In the genomic region with DNA sequence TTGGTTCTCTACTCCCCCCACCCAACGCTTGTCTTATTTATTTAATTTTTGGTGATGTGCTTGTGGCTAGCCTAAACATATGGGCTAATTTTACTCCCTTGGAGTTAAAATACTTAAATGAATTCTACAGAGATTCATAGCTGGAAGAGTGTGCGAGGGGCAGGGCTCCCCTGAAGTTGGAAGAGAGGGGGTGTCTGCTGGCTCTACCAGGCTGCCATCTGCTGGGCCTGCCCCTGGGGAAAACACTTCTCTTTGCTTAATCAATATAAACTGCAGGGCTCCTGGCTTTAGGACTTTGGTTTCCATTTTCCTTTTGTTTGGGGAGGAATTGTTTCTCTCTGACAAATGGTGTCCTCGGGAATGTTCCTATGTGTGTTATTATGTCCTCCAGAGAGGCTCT, we compare ENCODE assay signal across 21 mouse cellular contexts.
DNase-seq lines count a peak whose midpoint lies in the region; ATAC-seq lines count a peak whose summit lies in the region.
"Had no signal": no experiment of that assay in that cellular context is flagged by ENCODE, and none has a peak within 500 bp of the region (broad histone marks: within the 10 kb centered on the region; RNA-seq: fewer than 3 reads in every experiment).

No protein-coding gene starts in this region.

- no peak overlapping the region for H3K4me3 ChIP-seq in forebrain, embryonic 14.5 days (ENCODE audit: low read depth, low read length)
- no peak overlapping the region for H3K4me3 ChIP-seq in forebrain, embryonic 15.5 days
- H3K4me3 ChIP-seq in hindbrain, embryonic 13.5 days, result no peak overlapping the region
- no peak overlapping the region for H3K4me3 ChIP-seq in neural tube, embryonic 12.5 days
- H3K4me3 ChIP-seq: kidney, embryonic 15.5 days; limb, embryonic 13.5 days; lung, embryonic 15.5 days; midbrain, embryonic 10.5 days had no signal

- H3K27ac ChIP-seq in forebrain, embryonic 14.5 days (ENCODE audit: low read depth, low read length), result 0 out of 2 replicates have a peak overlapping the region, but pooled peaks have one; percentile 21
- H3K27ac ChIP-seq in forebrain, embryonic 15.5 days (replicated peaks), result no peak overlapping the region
- peak overlapping the region; percentile 48 for H3K27ac ChIP-seq in hindbrain, embryonic 13.5 days
- H3K27ac ChIP-seq in neural tube, embryonic 12.5 days, result no peak overlapping the region
- H3K27ac ChIP-seq: kidney, embryonic 15.5 days; limb, embryonic 13.5 days; liver, embryonic 14.5 days; lung, embryonic 15.5 days; midbrain, embryonic 10.5 days; stomach, postnatal 0 days had no signal

- no peaks in the 10 kb centered on the region for H3K4me1 ChIP-seq in forebrain, embryonic 14.5 days (ENCODE audit: control insufficient read depth, insufficient read depth, low read length)
- H3K4me1 ChIP-seq in forebrain, embryonic 15.5 days, result peaks cover 14% of the 10 kb centered on the region
- H3K4me1 ChIP-seq in hindbrain, embryonic 13.5 days (replicated peaks), result peaks cover 24% of the 10 kb centered on the region
- H3K4me1 ChIP-seq in neural tube, embryonic 12.5 days, result peaks cover 9% of the 10 kb centered on the region; the same call in 1 of the 2 replicates
- H3K4me1 ChIP-seq: kidney, embryonic 15.5 days; limb, embryonic 13.5 days; lung, embryonic 15.5 days had no signal

- WGBS in forebrain, embryonic 14.5 days, result 46% methylated on average over 3 of the region's 3 CpGs
- 45% methylated on average over 3 of the region's 3 CpGs for WGBS in forebrain, embryonic 15.5 days
- WGBS in hindbrain, embryonic 13.5 days, result 23% methylated on average over 3 of the region's 3 CpGs
- WGBS in neural tube, embryonic 12.5 days, result 37% methylated on average over 3 of the region's 3 CpGs

- DNase-seq in forebrain, embryonic 14.5 days (ENCODE audit: low spot score), result peak; percentile 27
- DNase-seq in left cerebral cortex, postnatal 4 days, result peak; percentile 53
- no peak for DNase-seq in left cerebral cortex, postnatal 14 days (ENCODE audit: low spot score in 2 of 2)
- DNase-seq: adrenal gland, postnatal 14 days; cerebellum, adult 11-12 months; gastrocnemius, postnatal 14 days; heart, postnatal 10 days; lung, postnatal 4 days; right cerebral cortex, adult 18-20 months had no signal

- no peaks in the 10 kb centered on the region for H3K9me3 ChIP-seq in forebrain, embryonic 14.5 days (replicated peaks; ENCODE audit: control insufficient read depth, low read length)
- no peaks in the 10 kb centered on the region for H3K9me3 ChIP-seq in forebrain, embryonic 15.5 days
- no peaks in the 10 kb centered on the region for H3K9me3 ChIP-seq in hindbrain, embryonic 13.5 days
- no peaks in the 10 kb centered on the region for H3K9me3 ChIP-seq in neural tube, embryonic 12.5 days
- H3K9me3 ChIP-seq: kidney, embryonic 15.5 days; limb, embryonic 13.5 days; lung, embryonic 15.5 days; midbrain, embryonic 10.5 days had no signal

- ATAC-seq in forebrain, embryonic 14.5 days, result no peak; the same call in 1 of the 2 replicates
- no peak for ATAC-seq in forebrain, embryonic 15.5 days (replicated peaks)
- peak; percentile 53; the same call in 1 of the 2 replicates for ATAC-seq in hindbrain, embryonic 13.5 days (ENCODE audit: low FRiP score)
- peak; percentile 65; the same call in 1 of the 2 replicates for ATAC-seq in neural tube, embryonic 12.5 days (ENCODE audit: low FRiP score, low read depth)
- ATAC-seq in inflammation-experienced regulatory T-cells, adult 6 months, result no peak
- ATAC-seq in monocyte, adult 5-6 weeks (replicated peaks; ENCODE audit: insufficient number of reproducible peaks, low FRiP score, low TSS enrichment, poor library complexity, severe bottlenecking), result no peak
- ATAC-seq: intestine, embryonic 16.5 days had no signal

- no peak overlapping the region for H3K4me2 ChIP-seq in forebrain, embryonic 14.5 days (ENCODE audit: low read length)
- H3K4me2 ChIP-seq in forebrain, embryonic 15.5 days (replicated peaks), result no peak overlapping the region
- no peak overlapping the region for H3K4me2 ChIP-seq in hindbrain, embryonic 13.5 days
- peak overlapping the region; percentile 2; the same call in 1 of the 2 replicates for H3K4me2 ChIP-seq in neural tube, embryonic 12.5 days (replicated peaks)
- H3K4me2 ChIP-seq: kidney, embryonic 15.5 days; limb, embryonic 13.5 days; lung, embryonic 15.5 days had no signal

- no peaks in the 10 kb centered on the region for H3K36me3 ChIP-seq in forebrain, embryonic 14.5 days (ENCODE audit: control insufficient read depth, insufficient read depth, low read length)
- no peaks in the 10 kb centered on the region for H3K36me3 ChIP-seq in forebrain, embryonic 15.5 days
- H3K36me3 ChIP-seq in hindbrain, embryonic 13.5 days, result no peaks in the 10 kb centered on the region
- H3K36me3 ChIP-seq in neural tube, embryonic 12.5 days, result no peaks in the 10 kb centered on the region
- H3K36me3 ChIP-seq: kidney, embryonic 15.5 days; limb, embryonic 13.5 days; lung, embryonic 15.5 days; midbrain, embryonic 10.5 days had no signal

- H3K27me3 ChIP-seq in forebrain, embryonic 14.5 days (replicated peaks; ENCODE audit: control insufficient read depth, insufficient read depth, low read length), result no peaks in the 10 kb centered on the region
- no peaks in the 10 kb centered on the region for H3K27me3 ChIP-seq in forebrain, embryonic 15.5 days
- H3K27me3 ChIP-seq in hindbrain, embryonic 13.5 days, result no peaks in the 10 kb centered on the region
- no peaks in the 10 kb centered on the region for H3K27me3 ChIP-seq in neural tube, embryonic 12.5 days (replicated peaks)
- H3K27me3 ChIP-seq: kidney, embryonic 15.5 days; limb, embryonic 13.5 days; lung, embryonic 15.5 days had no signal

- intact Hi-C loops in left cerebral cortex, postnatal 4 days (cut with DNase I), result no loop called here
- intact Hi-C loops in left cerebral cortex, postnatal 14 days (cut with DNase I), result no loop called here

- H3K9ac ChIP-seq in forebrain, embryonic 14.5 days (ENCODE audit: low read length), result no peak overlapping the region
- no peak overlapping the region for H3K9ac ChIP-seq in forebrain, embryonic 15.5 days (replicated peaks)
- no peak overlapping the region for H3K9ac ChIP-seq in hindbrain, embryonic 13.5 days
- H3K9ac ChIP-seq in neural tube, embryonic 12.5 days, result no peak overlapping the region
- H3K9ac ChIP-seq: kidney, embryonic 15.5 days; limb, embryonic 13.5 days; liver, embryonic 14.5 days; lung, embryonic 15.5 days had no signal

Comparison
In these comparisons a context has a peak if more than half of its experiments do, and no peak if none do; other contexts are left out.
1. DNase-seq: peak in forebrain, embryonic 14.5 days (single experiment) and left cerebral cortex, postnatal 4 days (single experiment); none in left cerebral cortex, postnatal 14 days (0 of 2).
2. H3K27ac ChIP-seq: peak in forebrain, embryonic 14.5 days (single experiment) and hindbrain, embryonic 13.5 days (single experiment); none in forebrain, embryonic 15.5 days (single experiment) and neural tube, embryonic 12.5 days (single experiment).
3. ATAC-seq: peak in hindbrain, embryonic 13.5 days (single experiment) and neural tube, embryonic 12.5 days (single experiment); none in forebrain, embryonic 14.5 days (single experiment), forebrain, embryonic 15.5 days (single experiment), inflammation-experienced regulatory T-cells, adult 6 months (single experiment) and monocyte, adult 5-6 weeks (single experiment).